Mouse (Mus musculus): ENCODE measurements around the gene Mthfsd. TPM values are rescaled to one million over a fixed set of nuclear protein-coding genes. Genes with fewer than 3 reads are reported as not detected.
"Not testable (repeated sequence)": the region's sequence is repeated elsewhere in the genome, so short reads cannot be mapped to it uniquely, and the experiment has no call there.

Mthfsd gene
- polyA plus RNA-seq (2012; rRNA removed): 95.5 and 139 TPM in 2 replicates

- peak; percentile 95 for DNase-seq (ENCODE audit: low spot score)
Observed at GRCm38 (mm10) chr8:121107668-121108656, at the start of gene Mthfsd. Mthfsd (minus strand) TSS chr8:121108392.

GRCm38 (mm10) chr8:121156990-121157491, 48.8 kb upstream of the Mthfsd start:
- DNase-seq (ENCODE audit: low spot score): no peak

DNA sequence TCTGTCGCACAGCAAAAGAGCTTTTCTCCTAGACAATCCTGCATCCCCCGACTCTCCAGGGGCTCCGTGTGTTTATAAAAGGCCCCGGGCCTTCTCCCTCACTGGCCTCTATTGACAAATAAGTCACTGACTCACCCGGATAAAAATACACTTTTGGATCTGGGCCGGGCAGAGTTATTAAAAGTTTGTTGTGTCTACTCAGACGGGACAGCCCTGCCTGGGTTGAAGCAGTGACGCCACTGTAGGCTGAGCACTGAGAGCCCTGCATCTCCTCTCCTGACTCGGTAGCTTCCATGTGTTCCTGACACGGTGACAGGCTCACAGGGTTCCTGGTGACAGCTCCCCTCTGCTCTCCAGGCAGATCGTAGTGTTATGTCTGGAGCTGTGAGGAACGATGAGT, 44.2 kb upstream of the Mthfsd start:
- DNase-seq (ENCODE audit: low spot score): no peak

DNA sequence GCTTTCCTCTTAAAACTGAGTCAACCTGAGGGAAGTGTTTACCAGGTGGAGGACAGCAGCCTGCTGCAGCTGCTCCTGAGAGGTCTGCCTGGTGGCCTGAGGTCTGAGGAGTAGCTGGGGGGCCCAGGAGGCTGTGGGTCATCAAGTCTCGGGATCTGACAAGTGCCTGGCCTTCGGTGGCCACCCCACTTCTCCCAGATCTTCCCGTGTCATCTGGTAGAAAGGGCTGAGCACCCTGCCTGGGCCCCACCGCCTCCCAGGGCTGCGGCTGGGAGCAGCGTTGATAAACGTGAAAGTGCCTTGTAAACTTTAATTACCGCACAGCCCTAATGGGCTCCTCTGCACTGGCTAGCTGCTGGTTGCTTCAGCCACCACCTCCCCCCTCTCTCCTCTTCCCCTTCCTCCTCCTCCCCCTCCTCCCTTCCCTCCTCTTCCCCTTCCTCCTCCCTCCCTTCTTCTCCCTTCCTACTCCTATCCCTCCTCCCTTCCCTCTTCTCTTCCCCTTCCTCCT, 40.4 kb upstream of the Mthfsd start:
- no peak for DNase-seq (ENCODE audit: low spot score)

DNA sequence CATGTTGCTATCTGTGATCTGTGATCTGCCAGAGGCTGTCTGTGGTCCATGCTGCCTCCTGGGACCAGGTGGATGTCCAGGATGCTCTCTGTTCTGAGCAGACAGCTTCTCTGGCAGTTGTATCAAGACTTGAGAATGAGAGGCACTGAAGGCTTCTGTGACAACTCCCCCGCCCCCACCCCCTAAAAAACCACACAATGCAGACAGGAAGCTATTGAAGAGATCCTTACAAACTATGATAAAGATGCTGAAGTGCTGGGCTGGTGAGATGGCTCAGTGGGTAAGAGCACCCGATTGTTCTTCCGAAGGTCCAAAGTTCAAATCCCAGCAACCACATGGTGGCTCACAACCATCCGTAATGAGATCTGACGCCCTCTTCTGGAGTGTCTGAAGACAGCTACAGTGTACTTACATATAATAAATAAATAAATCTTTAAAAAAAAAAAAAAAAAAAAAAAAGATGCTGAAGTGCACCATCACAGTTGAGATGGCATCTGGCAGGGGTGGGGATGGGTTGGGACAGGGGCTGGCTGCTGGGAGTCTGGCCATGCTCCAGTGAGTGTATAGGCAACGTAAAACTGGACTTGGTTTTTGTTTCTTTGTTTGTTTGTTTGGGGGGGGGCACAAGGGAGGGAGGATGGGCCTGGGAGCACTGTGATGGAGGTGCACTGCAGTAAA, 37.4 kb upstream of the Mthfsd start:
- not testable (repeated sequence) for DNase-seq (ENCODE audit: low spot score)

DNA sequence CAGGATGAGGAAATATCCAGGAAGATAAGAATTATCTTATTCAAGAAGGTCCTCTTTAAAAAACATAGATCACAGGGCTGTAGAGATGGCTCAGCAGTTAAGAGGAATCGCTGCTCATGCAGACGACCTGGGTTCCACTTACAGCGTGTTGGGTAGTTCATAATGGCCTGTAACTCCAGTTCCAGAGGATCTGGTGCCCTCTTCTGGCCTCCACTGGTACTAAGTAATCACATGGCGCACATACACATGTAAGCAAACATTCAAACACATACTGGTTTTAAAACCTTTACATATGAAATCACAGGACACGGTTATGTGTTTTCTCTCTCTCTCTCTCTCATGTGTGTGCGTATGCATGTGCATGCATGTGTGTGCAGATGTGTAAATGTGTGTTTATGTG, 28.7 kb upstream of the Mthfsd start:
- no peak for DNase-seq (ENCODE audit: low spot score)

GRCm38 (mm10) chr8:121134512-121134911, 26.3 kb upstream of the Mthfsd start:
- no peak for DNase-seq (ENCODE audit: low spot score)

DNA sequence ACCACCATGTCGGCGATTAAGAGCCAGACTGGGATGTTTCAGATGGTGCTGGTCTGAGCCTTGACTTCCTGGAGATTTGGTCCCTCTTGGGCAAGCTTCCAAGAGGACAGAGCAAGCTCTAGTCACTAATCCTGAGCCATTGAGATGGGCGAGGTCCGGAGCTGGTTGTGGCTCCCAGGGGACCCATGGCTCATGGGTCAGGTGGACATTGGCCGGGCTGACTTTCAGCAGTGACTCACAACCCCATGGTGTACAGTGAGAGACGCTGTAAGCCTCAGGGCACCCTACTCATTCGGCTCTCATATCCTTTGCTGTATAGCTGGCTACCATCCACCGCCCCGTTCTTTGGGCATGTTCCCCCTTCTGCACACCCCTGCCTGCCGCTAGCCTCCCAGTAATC, 25.9 kb upstream of the Mthfsd start:
- DNase-seq (ENCODE audit: low spot score): no peak

DNA sequence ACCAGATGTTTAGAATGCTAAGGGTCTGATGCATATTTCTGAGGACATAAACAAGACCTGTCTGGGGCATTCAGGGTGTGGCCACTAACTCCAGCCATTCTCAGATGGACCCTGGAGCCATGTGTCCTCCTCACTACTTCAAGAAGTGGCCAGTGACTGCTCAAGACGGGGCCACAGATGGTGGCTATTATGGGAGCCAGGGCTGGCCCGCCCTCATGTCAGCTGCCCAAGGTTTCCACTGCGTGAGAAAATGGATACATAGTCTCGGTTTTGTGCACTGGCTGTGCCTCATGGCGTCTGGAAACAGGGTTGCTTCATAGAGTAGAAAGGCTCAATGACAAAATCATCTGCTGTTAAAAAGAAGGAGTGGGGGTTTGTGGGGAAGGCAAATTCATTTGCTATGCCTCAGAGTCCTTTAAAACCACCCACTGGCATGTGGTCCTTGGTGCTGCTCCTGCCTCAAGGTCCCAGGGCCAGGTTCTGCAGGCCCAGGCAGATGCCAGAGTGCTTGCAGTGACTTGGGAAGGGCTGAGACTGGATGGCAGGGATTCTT, 24.8 kb upstream of the Mthfsd start:
- no peak for DNase-seq (ENCODE audit: low spot score)

DNA sequence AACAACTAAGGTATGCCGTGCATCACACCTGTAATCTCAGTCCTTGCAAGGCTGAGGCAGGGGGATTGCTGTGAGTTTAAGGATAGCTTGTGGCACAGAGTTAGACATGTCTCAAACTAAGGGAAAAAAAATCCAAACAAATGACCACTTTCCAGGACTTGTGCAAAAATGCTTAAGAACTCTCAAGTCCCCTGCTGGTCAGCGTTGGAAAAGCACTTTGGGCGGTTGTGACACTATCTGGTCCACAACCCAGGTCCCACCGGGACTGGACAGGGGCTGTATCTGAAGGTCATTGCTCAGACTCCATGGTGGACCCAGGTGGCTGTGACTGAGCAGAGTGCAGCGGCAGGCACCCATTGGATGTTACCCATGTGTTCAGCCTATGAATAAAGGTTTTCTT, 22.3 kb upstream of the Mthfsd start:
- DNase-seq (ENCODE audit: low spot score): no peak

DNA sequence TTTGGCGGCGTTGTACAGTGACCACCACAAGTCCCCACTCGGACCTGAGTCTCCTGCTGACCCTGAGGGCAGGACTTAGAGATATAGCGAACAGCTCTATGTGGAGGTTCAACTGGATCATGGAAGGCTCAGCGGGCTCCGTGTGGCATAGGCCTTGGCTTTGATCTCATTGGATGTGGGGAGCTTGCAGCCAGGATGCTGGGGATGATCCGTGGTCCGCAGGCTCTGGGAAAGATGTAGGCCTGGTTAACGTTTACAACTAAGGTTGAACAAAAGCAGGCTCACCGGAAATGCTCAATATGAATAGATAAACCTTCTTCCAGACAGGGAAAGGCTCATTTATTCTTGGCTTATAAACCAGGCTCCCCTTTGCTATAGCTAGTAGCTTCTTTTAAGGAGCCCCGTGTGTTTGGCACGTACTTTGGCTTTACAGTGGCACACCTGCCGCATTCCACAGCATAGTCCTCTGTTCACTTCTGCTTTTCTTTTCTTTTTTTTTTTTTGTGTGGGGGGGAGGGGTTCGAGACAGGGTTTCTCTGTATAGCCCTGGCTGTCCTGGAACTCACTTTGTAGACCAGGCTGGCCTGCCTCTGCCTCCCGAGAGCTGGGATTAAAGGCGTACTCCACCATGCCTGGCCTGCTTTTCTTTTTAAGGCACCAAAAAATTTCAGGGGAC, 21.2 kb upstream of the Mthfsd start:
- no peak for DNase-seq (ENCODE audit: low spot score)

- no peak for DNase-seq (ENCODE audit: low spot score)
Observed at GRCm38 (mm10) chr8:121128531-121129264, 20.5 kb upstream of the Mthfsd start.

GRCm38 (mm10) chr8:121127756-121128375, 19.7 kb upstream of the Mthfsd start, which contains the start of gene Foxl1:
Foxl1 (plus strand) TSS chr8:121127940.
- no peak for DNase-seq (ENCODE audit: low spot score)

- DNase-seq (ENCODE audit: low spot score): no peak
Observed at GRCm38 (mm10) chr8:121127291-121127701, 19.1 kb upstream of the Mthfsd start.

GRCm38 (mm10) chr8:121126694-121127093, 18.5 kb upstream of the Mthfsd start:
- DNase-seq (ENCODE audit: low spot score): no peak

GRCm38 (mm10) chr8:121126191-121126590, 18.0 kb upstream of the Mthfsd start:
- DNase-seq (ENCODE audit: low spot score): no peak

DNA sequence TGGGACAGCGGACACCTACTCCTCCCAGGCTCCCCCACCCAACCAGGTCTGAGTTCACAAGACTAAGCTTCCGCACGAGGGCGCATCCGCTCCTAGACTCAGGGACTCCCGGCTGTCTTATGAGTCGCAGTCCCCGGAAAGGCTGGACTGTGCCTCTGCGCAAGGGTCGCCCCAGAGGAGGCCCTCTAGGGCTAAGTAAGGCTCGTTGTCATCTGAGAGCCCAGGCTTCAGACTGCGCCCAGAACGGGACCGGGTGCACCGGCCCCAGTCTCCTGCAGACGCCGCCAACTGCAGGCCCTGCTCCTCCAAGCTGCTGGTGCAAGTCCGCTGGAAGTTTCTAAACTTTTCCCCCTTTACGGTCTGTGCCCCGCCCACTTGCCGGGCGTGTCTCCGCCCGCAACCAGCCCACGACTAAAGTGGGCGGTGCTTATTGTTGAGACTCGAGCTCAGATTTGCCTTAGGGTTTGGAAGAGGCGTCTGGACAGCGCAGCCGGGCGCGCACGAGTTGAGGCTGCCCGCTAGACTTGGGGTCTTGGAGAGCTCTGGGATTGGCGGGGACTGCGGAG, 17.2 kb upstream of the Mthfsd start:
- DNase-seq (ENCODE audit: low spot score): peak; percentile 51

- no peak for DNase-seq (ENCODE audit: low spot score)
Observed at GRCm38 (mm10) chr8:121124547-121125239, 16.5 kb upstream of the Mthfsd start.

DNA sequence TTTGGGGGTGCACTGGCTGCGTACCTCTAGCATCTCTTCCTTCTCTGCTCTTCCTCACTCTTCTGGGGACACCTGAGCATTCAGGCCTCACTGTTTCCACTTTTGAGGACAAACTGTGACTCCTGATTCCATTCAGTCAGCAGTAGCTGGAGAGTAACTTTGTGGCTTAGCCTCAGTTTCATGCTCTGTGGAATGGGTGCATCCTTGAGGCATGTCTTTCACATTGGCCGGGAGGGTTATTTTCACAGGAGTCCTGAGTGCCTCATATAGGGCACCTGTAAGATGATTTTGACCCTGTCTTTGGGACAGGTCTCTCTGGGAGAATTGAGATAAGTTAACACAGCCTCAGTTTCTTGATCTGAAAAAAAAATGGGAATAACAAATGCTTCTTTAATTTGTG, 14.9 kb upstream of the Mthfsd start:
- no peak for DNase-seq (ENCODE audit: low spot score)
